Mouse (Mus musculus) liver, postnatal 0 days (tissue): ENCODE measurements at regions not wholly inside any gene's neighbourhood (a gene's known extent, or its start where the extent isn't known, plus 50 kb on each side); places are given as distances from the start of the nearest gene placed in this dataset.
"Not testable (repeated sequence)": the region's sequence is repeated elsewhere in the genome, so short reads cannot be mapped to it uniquely, and the experiment has no call there.

ENCODE experiments used
- CTCF ChIP-seq: sonication (generic); IDR thresholded peaks from 2 replicates; pipeline ENCODE4 v1.5.1; 2016; ENCODE audit warnings: antibody characterized with exemption, low read depth
- EP300 ChIP-seq: IDR thresholded peaks from 2 replicates; pipeline ENCODE4 v1.6.1; 2016; ENCODE audit warnings: antibody characterized with exemption, low read depth, mild to moderate bottlenecking

GRCm38 (mm10) chr6:48221806-48222205, 135.4 kb upstream of the Zfp746 start:
- not testable (repeated sequence) for TF ChIP-seq CTCF, EP300
